Mouse (Mus musculus) hindbrain, postnatal 0 days (tissue): ENCODE data around the gene Nrp1. TPM values are rescaled to one million over a fixed set of nuclear protein-coding genes. Genes with fewer than 3 reads are reported as not detected.

Experiments
- ATAC-seq: fragments of 200-750 bp; cut with Nextera tagmentation; 2 replicates; pipeline ENCODE4 v1.8.0; 2017; ENCODE audit warnings: mild to moderate bottlenecking, moderate TSS enrichment, moderate library complexity
- DNase-seq: peaks from one replicate; pipeline ENCODE4 v3.0.0-alpha.2; 2015; ENCODE audit warnings: low spot score
- H3K27ac ChIP-seq: fragments of 300-500 bp; sonication (generic); 2 replicates; pipeline ENCODE4 v1.5.1; 2014; ENCODE audit warnings: mild to moderate bottlenecking
- H3K27me3 ChIP-seq: fragments of 300-500 bp; sonication (generic); 2 replicates; pipeline ENCODE4 v1.6.1; 2014; ENCODE audit warnings: low read length, mixed read lengths; ENCODE audit not compliant: insufficient read depth
- H3K36me3 ChIP-seq: fragments of 300-500 bp; sonication (generic); 2 replicates; pipeline ENCODE4 v1.6.1; 2014; ENCODE audit warnings: low read length, mixed read lengths; ENCODE audit not compliant: insufficient read depth
- H3K4me1 ChIP-seq: fragments of 300-500 bp; sonication (generic); 2 replicates; pipeline ENCODE4 v1.6.1; 2014; ENCODE audit warnings: antibody characterized with exemption, low read length, mixed read lengths; ENCODE audit not compliant: insufficient read depth
- H3K4me2 ChIP-seq: fragments of 300-500 bp; sonication (generic); 2 replicates; pipeline ENCODE4 v1.6.1; 2014; ENCODE audit warnings: low read depth, mild to moderate bottlenecking, low read length, moderate library complexity, mixed read lengths
- H3K4me3 ChIP-seq: fragments of 300-500 bp; sonication (generic); 2 replicates; pipeline ENCODE4 v1.5.1; 2014; ENCODE audit warnings: low read length
- H3K9ac ChIP-seq: fragments of 300-500 bp; sonication (generic); replicated peaks from 2 replicates; pipeline ENCODE4 v1.6.1; 2014; ENCODE audit warnings: mild to moderate bottlenecking, low read length, moderate library complexity, mixed read lengths
- H3K9me3 ChIP-seq: fragments of 300-500 bp; sonication (generic); 2 replicates; pipeline ENCODE4 v1.6.1; 2016; ENCODE audit warnings: low read length, mixed read lengths
- CTCF ChIP-seq: IDR thresholded peaks from 2 replicates; pipeline ENCODE4 v1.5.1; 2016; ENCODE audit warnings: antibody characterized with exemption, control low read depth, low read depth
- WGBS: fragments of 180-500 bp; shearing (Covaris S2); extraction: QIAGEN DNeasy Blood & Tissue Kit; methylation state at CpG from one replicate; pipeline ENCODE4 v1.1.7; 2014; 5-methylcytosine and 5-hydroxymethylcytosine counted together
- polyA plus RNA-seq: library from polyadenylated mRNA; unstranded; fragments of >200 nt; fragmentation: Nextera tagmentation; extraction: Ambion mirVana; gene quantifications from 2 replicates; pipeline ENCODE4 v1.2.1, GENCODE M21; 2015
- total RNA-seq: library from RNA; depleted of rRNA; stranded (reverse); fragments of >200 nt; gene quantifications from 2 replicates; pipeline ENCODE4 v1.2.3, GENCODE M21; 2014

Gene Nrp1
- total and polyA plus RNA-seq, 2 experiments from 2014 or later: 44.3 to 51.0 TPM

- Histone ChIP-seq H3K36me3 (no peaks in the 10 kb centered on the region), H3K4me2 (no peak overlapping the region), H3K9ac (no peak overlapping the region), H3K27me3 (no peaks in the 10 kb centered on the region), H3K9me3 (no peaks in the 10 kb centered on the region), H3K4me1 (peaks cover 6% of the 10 kb centered on the region; the same call in 1 of the 2 replicates), H3K27ac (no peak overlapping the region), H3K4me3 (no peak overlapping the region)
- no peak for TF ChIP-seq CTCF
- DNase-seq: no peak
- ATAC-seq: no peak
- 86% methylated on average over 1 of the region's 1 CpGs for WGBS
Observed at GRCm38 (mm10) chr8:128525912-128526311, 167.5 kb downstream of the Nrp1 start.

DNA sequence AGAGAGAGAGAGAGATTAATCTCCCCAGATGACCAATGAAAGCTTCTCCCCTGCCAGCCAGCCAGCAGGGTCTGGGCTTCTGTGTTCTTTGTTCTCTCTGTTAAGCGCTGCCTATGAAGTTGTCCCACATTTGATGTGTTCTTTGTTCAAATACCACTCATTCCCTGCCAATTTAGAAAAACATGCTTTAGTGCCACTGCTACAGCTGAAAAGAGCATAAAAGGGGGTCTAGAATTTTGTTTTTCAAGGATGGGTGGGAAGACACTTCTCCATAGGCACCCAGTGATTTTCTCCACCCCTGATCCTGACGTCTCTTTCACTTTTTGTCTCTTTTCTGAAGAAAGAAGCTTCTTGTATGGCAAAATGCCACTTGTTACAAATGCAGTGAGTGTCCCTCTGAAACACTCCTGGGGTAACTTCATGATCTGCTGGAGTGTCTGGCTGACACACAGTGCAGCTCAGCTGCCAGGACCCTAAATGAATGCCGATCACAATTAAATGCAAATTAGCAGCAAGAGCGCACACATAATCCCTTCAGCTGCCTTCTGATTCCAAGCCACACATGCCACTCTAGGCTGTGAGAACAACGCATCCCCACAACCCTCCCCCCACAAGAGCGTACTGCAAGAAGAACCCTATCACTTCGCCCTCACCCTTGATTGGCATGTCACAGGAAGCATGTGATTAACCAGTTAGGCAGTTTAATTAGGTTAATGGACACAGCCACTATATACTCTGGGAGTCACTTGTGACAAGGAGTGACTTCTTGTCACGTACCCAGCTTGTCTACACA lies 170.4 kb downstream of the Nrp1 start:
- Histone ChIP-seq H3K4me3 (no peak overlapping the region), H3K9ac (no peak overlapping the region), H3K4me1 (peaks cover 11% of the 10 kb centered on the region; the same call in 1 of the 2 replicates), H3K9me3 (no peaks in the 10 kb centered on the region), H3K27ac (peak overlapping the region; percentile 37), H3K27me3 (no peaks in the 10 kb centered on the region), H3K36me3 (no peaks in the 10 kb centered on the region), H3K4me2 (peak overlapping the region; percentile 31; the same call in 1 of the 2 replicates)
- 15% methylated on average over 8 of the region's 8 CpGs for WGBS
- ATAC-seq (peak; percentile 96), DNase-seq (peak; percentile 80)
- TF ChIP-seq CTCF: no peak

DNA sequence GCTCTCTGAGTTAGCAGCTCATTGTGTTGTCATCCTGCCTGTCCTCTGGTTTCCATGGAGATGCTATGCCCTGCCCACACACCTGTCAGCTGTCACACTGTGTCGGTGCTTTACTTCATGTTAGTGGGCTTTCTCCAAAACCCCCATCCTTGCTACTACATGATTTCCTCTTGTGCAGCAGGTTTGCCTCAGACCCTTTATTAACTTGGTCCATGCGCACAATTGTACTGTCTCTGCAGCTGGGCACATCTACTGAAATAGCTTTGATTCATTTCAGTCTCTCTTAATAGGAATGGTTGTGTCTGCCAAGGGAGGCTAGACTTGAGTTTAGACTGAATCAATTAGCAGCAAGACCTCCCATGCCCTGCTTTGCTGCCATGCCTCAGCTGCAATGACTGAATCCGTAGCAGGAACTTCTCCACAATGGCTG lies 176.1 kb downstream of the Nrp1 start:
- Histone ChIP-seq H3K4me2 (0 out of 2 replicates have a peak overlapping the region, but pooled peaks have one; percentile 3), H3K4me3 (no peak overlapping the region), H3K36me3 (no peaks in the 10 kb centered on the region), H3K9me3 (no peaks in the 10 kb centered on the region), H3K4me1 (peaks cover 11% of the 10 kb centered on the region; the same call in 1 of the 2 replicates), H3K27me3 (no peaks in the 10 kb centered on the region), H3K27ac (0 out of 2 replicates have a peak overlapping the region, but pooled peaks have one; percentile 11), H3K9ac (no peak overlapping the region)
- peak; percentile 87 for ATAC-seq
- TF ChIP-seq CTCF: no peak
- peak; percentile 57 for DNase-seq
- WGBS: 37% methylated on average over 3 of the region's 3 CpGs

GRCm38 (mm10) chr8:128535685-128536084 lies 177.3 kb downstream of the Nrp1 start:
- H3K4me1 ChIP-seq: peaks cover 10% of the 10 kb centered on the region; the same call in 1 of the 2 replicates
- no peaks in the 10 kb centered on the region for H3K27me3 ChIP-seq
- H3K9ac ChIP-seq: no peak overlapping the region
- H3K4me3 ChIP-seq: no peak overlapping the region
- H3K27ac ChIP-seq: no peak overlapping the region
- no peak for ATAC-seq
- DNase-seq: no peak
- H3K4me2 ChIP-seq: no peak overlapping the region
- TF ChIP-seq CTCF: no peak
- H3K9me3 ChIP-seq: no peaks in the 10 kb centered on the region
- H3K36me3 ChIP-seq: no peaks in the 10 kb centered on the region

- Histone ChIP-seq H3K4me2 (no peak overlapping the region), H3K27me3 (no peaks in the 10 kb centered on the region), H3K27ac (no peak overlapping the region), H3K9me3 (no peaks in the 10 kb centered on the region), H3K36me3 (no peaks in the 10 kb centered on the region), H3K9ac (no peak overlapping the region), H3K4me3 (no peak overlapping the region), H3K4me1 (peaks cover 4% of the 10 kb centered on the region; the same call in 1 of the 2 replicates)
- DNase-seq: no peak
- TF ChIP-seq CTCF: no peak
- no peak for ATAC-seq
- WGBS: 9% methylated on average over 1 of the region's 1 CpGs
Observed at GRCm38 (mm10) chr8:128538378-128538777, 180.0 kb downstream of the Nrp1 start.

DNA sequence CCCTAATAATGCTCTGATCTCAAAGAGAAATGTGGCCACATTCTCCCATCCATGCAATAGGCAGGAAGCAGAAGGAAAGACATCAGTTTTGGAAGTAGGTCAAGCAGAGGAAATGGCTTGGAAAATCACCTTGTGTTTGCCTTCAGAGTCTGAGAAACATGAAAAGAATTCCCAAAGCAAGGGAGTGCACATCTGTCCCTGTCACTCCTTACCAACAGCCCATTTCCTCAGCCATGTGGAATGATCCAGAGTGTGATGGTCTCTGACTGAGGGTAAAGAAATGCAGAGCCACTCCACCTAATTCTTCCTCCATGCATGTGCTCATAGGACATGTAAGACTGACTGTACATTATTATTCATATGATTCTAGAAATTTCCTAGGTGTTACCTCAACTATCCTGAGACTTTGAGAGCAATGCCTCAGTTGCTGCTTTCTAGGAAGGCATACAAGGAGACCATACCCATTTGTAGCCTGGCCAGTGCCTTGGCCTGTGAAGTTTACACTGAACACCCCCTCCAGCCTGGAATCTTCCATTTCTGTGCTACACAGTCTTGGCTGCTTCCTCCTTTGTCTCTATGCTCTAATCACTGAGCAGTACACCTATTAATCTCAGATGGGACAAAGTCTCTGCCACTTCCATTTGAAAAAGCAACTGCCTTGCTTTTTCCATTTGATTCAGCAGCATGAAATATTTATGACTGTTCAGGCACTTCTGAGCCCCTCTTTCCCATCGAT lies 183.1 kb downstream of the Nrp1 start:
- Histone ChIP-seq H3K4me1 (no peaks in the 10 kb centered on the region), H3K4me2 (no peak overlapping the region), H3K9ac (no peak overlapping the region), H3K27ac (no peak overlapping the region), H3K36me3 (no peaks in the 10 kb centered on the region), H3K27me3 (no peaks in the 10 kb centered on the region), H3K9me3 (no peaks in the 10 kb centered on the region), H3K4me3 (no peak overlapping the region)
- TF ChIP-seq CTCF: no peak
- 82% methylated on average over 1 of the region's 1 CpGs for WGBS
- no peak for DNase-seq
- ATAC-seq: no peak
